Mouse (Mus musculus) cerebellum, postnatal 10 days (tissue): ENCODE data around the gene Fstl3.
A peak's percentile ranks its signal among the peaks of the same experiment; 100 is the strongest.

Experiments used
- DNase-seq, 2 experiments: peaks; one replicate each; pipeline ENCODE4 v3.0.0; 2021; ENCODE audit warnings: mixed read lengths in 2 of 2

Fstl3 gene

GRCm38 (mm10) chr10:79789581-79789980 is 12.5 kb downstream of the Fstl3 start:
- no peak for DNase-seq

- no peak for DNase-seq
Measured at GRCm38 (mm10) chr10:79790861-79791260, 13.8 kb downstream of the Fstl3 start, which contains the start of gene Prss57. TSS of gene Prss57 (minus strand) at chr10:79790961.

GRCm38 (mm10) chr10:79792339-79793040 is 15.4 kb downstream of the Fstl3 start:
- no peak for DNase-seq

GRCm38 (mm10) chr10:79793051-79793737 is 16.1 kb downstream of the Fstl3 start, which contains the start of gene Palm:
TSS of gene Palm (plus strand) at chr10:79793572.
- peak; percentile 93 to 94 for DNase-seq

GRCm38 (mm10) chr10:79793738-79794490 is 16.8 kb downstream of the Fstl3 start:
- DNase-seq: peak; percentile 67 to 71

GRCm38 (mm10) chr10:79794491-79794931 is 17.4 kb downstream of the Fstl3 start:
- DNase-seq: peak; percentile 57 to 62

GRCm38 (mm10) chr10:79795905-79796304 is 18.8 kb downstream of the Fstl3 start:
- no peak for DNase-seq

- DNase-seq: peak in 1 of 2 experiments; percentile 37
Measured at GRCm38 (mm10) chr10:79797326-79797725, 20.3 kb downstream of the Fstl3 start.

GRCm38 (mm10) chr10:79798289-79798928 is 21.3 kb downstream of the Fstl3 start:
- DNase-seq: no peak

- peak in 1 of 2 experiments; percentile 57 for DNase-seq
Measured at GRCm38 (mm10) chr10:79800508-79800907, 23.4 kb downstream of the Fstl3 start.

- DNase-seq: no peak
Measured at GRCm38 (mm10) chr10:79801837-79802236, 24.8 kb downstream of the Fstl3 start.

GRCm38 (mm10) chr10:79802331-79802971 is 25.4 kb downstream of the Fstl3 start:
- peak in 1 of 2 experiments; percentile 44 for DNase-seq

- peak; percentile 90 to 94 for DNase-seq
Measured at GRCm38 (mm10) chr10:79803716-79804323, 26.7 kb downstream of the Fstl3 start.

GRCm38 (mm10) chr10:79805636-79806035 is 28.6 kb downstream of the Fstl3 start:
- DNase-seq: no peak

- no peak for DNase-seq
Measured at GRCm38 (mm10) chr10:79806331-79806730, 29.3 kb downstream of the Fstl3 start.

GRCm38 (mm10) chr10:79806972-79807371 is 29.9 kb downstream of the Fstl3 start:
- no peak for DNase-seq

GRCm38 (mm10) chr10:79807826-79808225 is 30.8 kb downstream of the Fstl3 start:
- peak; percentile 84 to 85 for DNase-seq

- no peak for DNase-seq
Measured at GRCm38 (mm10) chr10:79808728-79809127, 31.7 kb downstream of the Fstl3 start.

- DNase-seq: peak; percentile 95 to 97
Measured at GRCm38 (mm10) chr10:79811736-79812637, 34.9 kb downstream of the Fstl3 start.

- no peak for DNase-seq
Measured at GRCm38 (mm10) chr10:79814271-79814842, 37.3 kb downstream of the Fstl3 start.
